Mouse (Mus musculus) regulatory T cell (primary cell): ENCODE data around the gene Phb2.
"Not testable (repeated sequence)": the region's sequence is repeated elsewhere in the genome, so short reads cannot be mapped to it uniquely, and the experiment has no call there.

Source experiments
- in situ Hi-C: fragments of 300-600 bp; cut with MboI, MseI; formaldehyde crosslinking; loops from one replicate; pipeline ENCODE4 v1.15.1; 2025; ENCODE audit warnings: high pct_unique_total_duplicates

The Phb2 gene

GRCm38 (mm10) chr6:124711824-124712782 is at the start of gene Phb2, which contains the start of gene Emg1:
Gene Phb2 (plus strand): TSS chr6:124712336.
Gene Emg1 (minus strand): TSS chr6:124712178.
- in situ Hi-C loops, result loop anchor here (5.0 kb wide), 1 partner anchor 95 kb away; the partner anchor contains the start of gene Spsb2

GRCm38 (mm10) chr6:124662477-124663423 is 49.4 kb upstream of the Phb2 start, which contains the start of gene Lpcat3:
Gene Lpcat3 (plus strand): TSS chr6:124663027.
- in situ Hi-C loops, result loop anchor here (5.0 kb wide), 1 partner anchor 35 kb away; no protein-coding TSS in a partner anchor

- in situ Hi-C loops, result loop anchor here (5.0 kb wide), 1 partner anchor 34 kb away; no protein-coding TSS in a partner anchor
Observed at GRCm38 (mm10) chr6:124663424-124663795, 48.7 kb upstream of the Phb2 start.

- in situ Hi-C loops, result loop anchor here (5.0 kb wide), 1 partner anchor 33 kb away; no protein-coding TSS in a partner anchor
Observed at GRCm38 (mm10) chr6:124664256-124664655, 47.9 kb upstream of the Phb2 start.

GRCm38 (mm10) chr6:124665011-124665410 is 47.1 kb upstream of the Phb2 start:
- in situ Hi-C loops, result no loop called here

GRCm38 (mm10) chr6:124669234-124669859 is 42.8 kb upstream of the Phb2 start:
- in situ Hi-C loops, result no loop called here

GRCm38 (mm10) chr6:124670281-124670900 is 41.7 kb upstream of the Phb2 start:
- in situ Hi-C loops, result loop anchor here (5.0 kb wide), 1 partner anchor 812 kb away; no protein-coding TSS in a partner anchor

GRCm38 (mm10) chr6:124672100-124672499 is 40.0 kb upstream of the Phb2 start:
- in situ Hi-C loops, result loop anchor here (5.0 kb wide), 1 partner anchor 810 kb away; no protein-coding TSS in a partner anchor

GRCm38 (mm10) chr6:124673619-124674018 is 38.5 kb upstream of the Phb2 start:
- in situ Hi-C loops, result loop anchor here (5.0 kb wide), 1 partner anchor 809 kb away; no protein-coding TSS in a partner anchor

GRCm38 (mm10) chr6:124674591-124674990 is 37.5 kb upstream of the Phb2 start:
- in situ Hi-C loops, result loop anchor here (5.0 kb wide), 1 partner anchor 808 kb away; no protein-coding TSS in a partner anchor

GRCm38 (mm10) chr6:124676171-124676570 is 36.0 kb upstream of the Phb2 start:
- in situ Hi-C loops, result no loop called here

GRCm38 (mm10) chr6:124678769-124679168 is 33.4 kb upstream of the Phb2 start:
- in situ Hi-C loops, result no loop called here

- in situ Hi-C loops, result no loop called here
Observed at GRCm38 (mm10) chr6:124679486-124679885, 32.6 kb upstream of the Phb2 start.

GRCm38 (mm10) chr6:124682291-124682690 is 29.8 kb upstream of the Phb2 start:
- in situ Hi-C loops, result not testable (repeated sequence)

GRCm38 (mm10) chr6:124683591-124684417 is 28.3 kb upstream of the Phb2 start:
- in situ Hi-C loops, result no loop called here

GRCm38 (mm10) chr6:124685606-124686386 is 26.3 kb upstream of the Phb2 start:
- in situ Hi-C loops, result no loop called here

GRCm38 (mm10) chr6:124686644-124687043 is 25.5 kb upstream of the Phb2 start:
- in situ Hi-C loops, result not testable (repeated sequence)

- in situ Hi-C loops, result no loop called here
Observed at GRCm38 (mm10) chr6:124688151-124688758, 23.9 kb upstream of the Phb2 start.
